Mouse (Mus musculus): ENCODE data around the gene Glis3.

GRCm38 (mm10) chr19:28390920-28391319 is 289.0 kb downstream of the Glis3 start:
- TF ChIP-seq EP300 (IDR thresholded peaks at IDR 0.05; ENCODE audit: low read depth) (no peak), CTCF (IDR thresholded peaks at IDR 0.05; ENCODE audit: low read depth) (no peak)

Data from liver, embryonic 14.5 days (tissue).